Mouse (Mus musculus): ENCODE measurements around the gene Fam114a2.
"Not testable (repeated sequence)": the region's sequence is repeated elsewhere in the genome, so short reads cannot be mapped to it uniquely, and the experiment has no call there.

Gene Fam114a2

DNA sequence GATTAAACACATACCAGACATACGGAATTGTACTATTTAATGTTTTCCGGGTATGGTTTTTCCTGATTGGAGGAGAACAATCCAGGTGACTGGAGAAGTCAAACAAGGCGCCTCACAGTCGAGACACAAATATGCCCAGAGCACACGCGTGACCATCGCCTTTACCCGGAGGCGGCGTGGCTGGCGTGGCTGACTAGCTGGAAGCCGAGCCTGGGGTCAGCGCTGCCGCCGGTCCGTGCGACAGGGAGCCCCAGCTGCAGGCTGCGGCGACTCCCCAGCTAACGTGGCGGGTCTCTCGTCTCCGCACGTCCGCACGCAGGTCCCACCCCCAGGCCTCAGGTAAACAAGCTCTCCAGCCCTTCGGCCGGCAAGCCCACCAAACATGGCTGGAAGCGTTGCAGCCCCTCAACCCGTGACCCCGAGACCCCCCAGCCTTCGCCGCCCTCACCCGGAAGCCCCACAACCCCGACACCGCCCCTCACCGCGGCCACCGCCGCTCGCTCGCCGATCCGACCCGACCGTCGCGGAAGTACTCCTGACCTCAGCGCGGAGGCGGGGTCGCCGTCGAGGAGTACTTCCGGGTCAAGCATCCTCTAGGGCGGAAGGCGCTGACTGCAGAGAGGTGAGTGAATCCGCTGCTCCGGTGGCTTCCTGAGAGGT, at the start of gene Fam114a2, which contains the start of gene Mfap3:
Gene Fam114a2 (minus strand): TSS at position 527 of the 660 bp plus-strand sequence.
Gene Mfap3 (plus strand): TSS at position 574 of the 660 bp plus-strand sequence.
- peak; percentile 69 for DNase-seq (ENCODE audit: extremely low read depth, low read depth)

DNA sequence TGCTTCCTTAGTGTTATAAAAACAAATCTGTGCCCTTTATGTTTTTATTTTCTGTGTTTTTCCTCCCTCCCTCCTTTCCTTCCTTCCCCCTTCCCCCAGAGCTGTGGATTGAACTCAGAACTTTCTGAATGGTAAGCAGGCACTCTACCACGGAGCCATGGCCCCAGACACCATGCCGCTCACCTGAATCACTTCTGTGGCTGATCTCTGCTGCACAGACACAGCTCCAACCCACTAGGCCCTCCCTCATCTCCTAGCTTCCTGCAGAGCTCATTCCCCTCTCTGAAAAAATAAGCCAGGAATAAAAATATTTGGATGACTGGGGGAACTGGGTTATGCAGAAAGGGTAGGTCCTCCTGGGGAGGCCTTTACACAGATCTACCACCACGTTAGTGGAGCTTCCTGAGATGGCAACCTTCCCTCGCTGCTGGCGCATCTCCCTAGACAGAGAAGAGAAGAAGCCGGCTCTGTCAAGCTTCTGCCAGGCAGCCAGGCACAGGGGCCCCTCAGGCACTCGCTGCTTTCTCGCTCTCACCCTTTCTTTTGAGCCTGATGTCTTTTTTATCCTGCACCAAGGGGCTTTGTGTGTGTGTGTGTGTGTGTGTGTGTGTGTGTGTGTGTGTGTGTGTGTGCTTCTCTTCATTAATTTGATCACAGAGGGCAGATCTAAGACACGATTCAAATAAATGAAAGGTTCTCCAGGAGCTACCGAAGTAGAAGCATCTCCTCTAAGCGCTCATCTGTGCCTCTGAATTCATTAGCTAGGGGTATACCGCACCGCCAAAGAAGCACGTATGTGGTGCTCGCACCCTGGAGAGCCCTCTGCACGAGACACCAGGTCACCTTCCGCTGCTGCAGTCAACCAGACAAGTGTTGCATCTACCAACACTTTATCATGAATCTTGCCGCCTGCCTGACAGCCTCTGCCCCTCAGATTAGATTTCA, 47.9 kb upstream of the Fam114a2 start:
- no peak for DNase-seq (ENCODE audit: extremely low read depth, low read depth)

DNA sequence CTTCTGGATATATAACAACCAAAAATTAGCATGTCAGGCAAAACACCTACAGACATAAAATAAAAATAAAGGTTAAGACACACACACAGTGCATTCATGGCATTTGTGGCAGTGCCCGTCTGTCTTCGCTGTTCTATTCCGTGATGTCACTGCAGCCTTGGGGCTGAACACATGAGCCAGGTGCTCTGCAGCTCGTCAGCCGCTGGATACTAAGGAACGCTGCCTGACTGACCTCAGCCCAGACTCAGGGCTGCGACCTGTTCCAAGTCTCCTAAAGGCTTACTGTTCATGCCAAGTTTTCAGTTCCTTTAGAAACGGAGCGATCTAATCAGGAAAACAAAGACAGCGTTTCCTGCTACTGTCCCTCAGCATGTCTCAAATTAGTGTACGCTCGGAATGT, 46.1 kb upstream of the Fam114a2 start:
- no peak for DNase-seq (ENCODE audit: extremely low read depth, low read depth)

DNA sequence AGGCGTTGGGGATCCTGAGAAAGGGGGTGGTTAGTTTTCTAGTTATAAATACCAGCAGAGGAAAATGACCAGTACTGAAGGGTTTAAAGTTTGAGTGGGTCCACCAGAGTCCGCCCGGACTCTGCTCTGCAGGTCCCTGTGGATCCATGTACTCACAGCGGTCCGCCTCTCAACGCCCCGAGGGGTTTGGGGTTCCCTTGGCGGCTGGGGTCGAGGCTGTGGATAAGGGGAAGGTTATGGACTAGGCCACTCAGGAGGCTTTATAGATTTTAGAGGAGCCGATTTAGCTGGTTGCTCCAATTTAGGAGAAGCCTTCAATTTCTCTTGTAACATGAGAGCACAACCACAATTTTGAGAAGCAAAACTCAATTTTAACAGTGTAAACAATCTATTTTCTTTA, 39.5 kb upstream of the Fam114a2 start:
- DNase-seq (ENCODE audit: extremely low read depth, low read depth): not testable (repeated sequence)

GRCm38 (mm10) chr11:57553015-57553780, 34.8 kb upstream of the Fam114a2 start:
- DNase-seq (ENCODE audit: extremely low read depth, low read depth): no peak

DNA sequence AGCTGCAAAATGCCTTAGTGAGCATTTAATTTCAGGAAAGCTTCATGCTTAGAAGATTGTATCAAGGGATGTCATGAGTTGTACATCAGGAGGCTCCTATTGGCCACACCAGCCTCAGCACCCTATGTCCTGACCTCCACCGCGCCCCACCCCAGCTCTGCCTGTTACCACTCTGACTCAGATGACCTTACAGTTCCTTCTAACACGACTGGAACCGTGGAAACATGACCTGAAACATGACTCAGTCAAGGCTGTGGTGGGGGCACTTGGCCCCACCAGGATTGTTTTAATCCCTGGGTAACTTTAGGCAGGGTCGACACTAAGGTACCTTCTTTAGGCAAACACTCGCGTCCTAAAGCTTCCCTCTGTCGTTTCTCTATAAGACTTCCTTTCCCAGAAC, 32.6 kb upstream of the Fam114a2 start:
- DNase-seq (ENCODE audit: extremely low read depth, low read depth): no peak

- DNase-seq (ENCODE audit: extremely low read depth, low read depth): peak; percentile 14
These were observed 31.8 kb upstream of the Fam114a2 start for GRCm38 (mm10) chr11:57550230-57550629.

DNA sequence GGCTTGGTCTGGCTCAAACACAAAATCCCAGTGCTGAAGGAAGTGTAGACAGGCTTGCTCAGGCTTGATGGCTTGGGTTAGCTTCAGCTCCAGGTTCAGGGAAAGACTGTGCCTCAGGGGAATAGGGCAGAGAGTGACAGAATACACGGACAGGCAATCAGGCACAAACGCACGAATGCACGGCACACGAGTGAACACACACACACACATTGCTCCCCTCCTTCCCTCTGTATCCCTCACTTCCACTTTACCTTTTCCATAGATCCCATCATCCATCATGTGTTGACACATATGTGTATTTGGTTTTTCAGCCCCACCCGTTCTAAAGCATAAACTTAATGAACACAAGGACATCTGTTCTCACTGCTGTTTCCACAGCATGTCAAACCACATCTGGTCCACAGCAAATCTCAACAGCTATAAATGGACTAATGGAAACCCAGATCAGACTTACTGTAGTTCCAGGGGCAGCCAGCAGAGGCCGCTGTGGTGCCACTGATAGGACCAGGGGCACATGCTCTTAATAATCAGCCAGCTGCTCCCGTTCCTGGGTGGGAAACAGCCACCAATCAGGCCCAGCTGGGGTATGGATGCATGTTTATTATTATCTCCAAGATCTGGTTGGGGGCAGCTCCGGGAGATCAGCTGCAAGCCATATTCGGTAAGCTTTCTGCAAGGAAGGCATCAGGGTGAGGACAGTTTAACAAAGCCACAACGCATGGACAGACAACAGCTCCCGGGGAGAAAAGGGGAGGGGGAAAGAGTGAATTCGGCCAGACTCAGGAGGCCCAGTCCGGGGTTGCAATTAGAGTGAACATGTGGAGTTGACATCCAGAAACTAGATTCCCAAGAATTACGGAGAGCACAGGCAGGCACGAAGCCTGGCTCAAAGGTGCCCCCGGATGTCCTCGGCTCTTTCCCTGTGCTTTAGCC, 30.5 kb upstream of the Fam114a2 start:
- peak; percentile 23 for DNase-seq (ENCODE audit: extremely low read depth, low read depth)

- DNase-seq (ENCODE audit: extremely low read depth, low read depth): no peak
These were observed 22.3 kb upstream of the Fam114a2 start for GRCm38 (mm10) chr11:57540681-57541080.

DNA sequence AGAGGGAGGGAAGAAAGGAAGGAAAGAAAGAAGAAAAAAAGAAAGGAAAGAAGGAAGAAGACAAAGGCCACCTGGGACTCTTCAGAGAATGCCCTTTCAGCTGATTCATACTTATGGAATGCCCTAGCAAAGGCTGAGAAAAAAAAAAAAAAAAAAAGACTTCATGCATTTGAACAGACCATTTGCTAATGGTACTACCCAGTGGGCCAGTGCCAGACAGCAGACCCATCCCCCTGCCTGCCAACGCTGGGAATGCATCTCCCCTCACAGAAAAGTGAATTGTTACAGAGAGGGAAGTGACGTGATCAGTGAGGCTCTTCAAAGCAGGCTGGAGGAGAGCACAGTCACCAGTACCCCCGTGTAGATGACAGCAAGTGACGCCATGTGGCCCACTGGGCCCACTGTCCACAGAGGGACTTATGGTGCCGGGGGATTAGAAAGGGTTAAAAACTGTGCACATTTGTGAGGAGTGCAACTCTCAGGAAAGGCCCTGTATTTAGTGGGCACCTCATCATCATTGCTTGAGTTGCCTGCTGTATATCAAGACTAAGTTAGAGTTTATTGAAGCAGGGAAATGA, 21.5 kb upstream of the Fam114a2 start:
- DNase-seq (ENCODE audit: extremely low read depth, low read depth): no peak

DNA sequence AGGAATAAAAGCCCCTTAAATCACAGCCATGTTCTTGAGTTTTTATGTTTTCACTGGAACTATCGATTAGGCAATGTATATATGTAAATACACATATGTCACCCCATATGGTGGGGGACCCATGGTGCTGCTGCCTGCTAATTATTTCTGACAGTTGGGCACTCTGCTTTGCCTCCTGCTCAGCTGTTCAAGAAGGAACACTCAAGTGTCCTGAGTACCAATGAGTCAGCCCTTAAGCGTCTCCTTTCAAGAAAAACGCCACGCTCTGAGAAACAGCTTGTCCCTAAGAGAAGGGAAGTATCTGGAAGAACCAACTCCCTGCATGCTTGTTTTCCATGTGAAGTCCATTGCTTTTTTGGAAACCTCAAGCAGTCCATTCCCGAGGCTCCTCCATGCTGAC, 17.5 kb upstream of the Fam114a2 start:
- DNase-seq (ENCODE audit: extremely low read depth, low read depth): no peak

GRCm38 (mm10) chr11:57532306-57532705, 13.9 kb upstream of the Fam114a2 start:
- DNase-seq (ENCODE audit: extremely low read depth, low read depth): no peak

DNA sequence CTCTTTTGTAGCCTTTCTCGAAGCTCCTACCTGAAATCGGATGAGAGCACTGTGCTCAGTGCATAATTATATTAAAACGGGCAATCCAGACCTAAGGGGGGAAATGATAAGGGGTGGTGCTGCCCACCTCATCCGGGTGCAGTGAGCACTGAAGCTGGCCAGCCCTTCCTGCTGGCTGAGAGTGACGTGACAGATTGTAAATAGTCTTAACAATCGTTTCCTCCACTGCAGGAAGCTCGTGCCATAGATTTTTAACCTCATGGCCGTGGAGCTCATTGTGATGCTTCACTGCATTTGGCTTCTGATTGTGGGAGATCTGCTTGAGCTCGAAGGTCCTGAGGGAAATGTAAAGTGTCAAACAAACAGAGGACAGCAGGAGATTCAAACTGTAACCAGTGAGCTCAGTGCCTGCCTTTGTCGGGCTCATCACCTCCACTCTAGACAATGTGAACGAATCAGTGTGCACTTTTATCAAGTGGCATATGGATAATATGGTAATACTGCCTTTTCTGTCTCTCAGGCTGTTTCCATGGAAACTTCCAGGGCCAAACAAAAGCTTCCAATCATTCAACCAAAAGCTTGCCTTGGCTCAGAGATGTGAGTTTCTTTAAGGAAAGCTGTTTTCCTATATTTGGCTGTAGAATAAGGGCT, 13.0 kb upstream of the Fam114a2 start:
- DNase-seq (ENCODE audit: extremely low read depth, low read depth): no peak

- DNase-seq (ENCODE audit: extremely low read depth, low read depth): no peak
These were observed 10.7 kb upstream of the Fam114a2 start for GRCm38 (mm10) chr11:57529111-57529510.

DNA sequence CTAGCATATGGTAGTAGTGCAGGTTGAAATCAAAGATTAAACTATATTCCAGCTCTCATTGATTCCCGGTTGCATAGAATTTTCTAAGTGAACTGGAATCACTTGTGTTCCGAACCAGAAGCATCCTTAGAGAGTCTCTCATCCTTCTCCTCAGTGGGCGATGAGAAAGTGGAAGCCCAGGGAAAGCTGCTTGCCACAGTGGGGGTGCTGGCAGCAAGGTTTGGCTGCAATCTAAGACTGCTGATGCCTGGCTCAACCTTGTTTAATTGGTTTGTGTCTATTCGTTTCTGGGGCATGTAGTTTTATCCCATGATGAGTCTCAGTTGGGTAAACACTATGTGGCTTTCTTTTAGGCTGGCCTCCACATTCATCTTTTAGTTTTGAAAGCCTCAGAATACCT, 9.1 kb upstream of the Fam114a2 start:
- DNase-seq (ENCODE audit: extremely low read depth, low read depth): no peak

GRCm38 (mm10) chr11:57525900-57526299, 7.5 kb upstream of the Fam114a2 start:
- no peak for DNase-seq (ENCODE audit: extremely low read depth, low read depth)

DNA sequence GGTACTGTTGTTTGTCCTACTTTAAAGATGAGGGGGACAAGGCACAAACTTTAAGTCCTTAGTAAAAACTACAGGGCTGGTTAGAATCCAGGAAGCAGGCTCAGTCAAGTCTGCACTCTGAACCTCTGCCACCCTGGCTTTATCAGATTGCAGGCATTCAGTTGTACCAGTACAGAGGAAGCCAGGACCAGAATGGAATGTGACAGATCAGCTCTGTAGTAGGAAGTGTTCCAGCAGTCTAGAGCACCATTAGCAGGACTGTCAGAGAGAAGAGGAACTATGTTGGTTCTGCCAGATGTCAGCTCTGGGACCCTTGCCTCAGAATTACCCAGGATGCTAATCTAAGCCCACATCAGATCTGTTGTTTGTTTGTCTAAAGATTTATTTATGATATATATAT, 6.2 kb upstream of the Fam114a2 start:
- DNase-seq (ENCODE audit: extremely low read depth, low read depth): peak; percentile 31

- DNase-seq (ENCODE audit: extremely low read depth, low read depth): no peak
These were observed 5.0 kb upstream of the Fam114a2 start for GRCm38 (mm10) chr11:57523418-57523817.

DNA sequence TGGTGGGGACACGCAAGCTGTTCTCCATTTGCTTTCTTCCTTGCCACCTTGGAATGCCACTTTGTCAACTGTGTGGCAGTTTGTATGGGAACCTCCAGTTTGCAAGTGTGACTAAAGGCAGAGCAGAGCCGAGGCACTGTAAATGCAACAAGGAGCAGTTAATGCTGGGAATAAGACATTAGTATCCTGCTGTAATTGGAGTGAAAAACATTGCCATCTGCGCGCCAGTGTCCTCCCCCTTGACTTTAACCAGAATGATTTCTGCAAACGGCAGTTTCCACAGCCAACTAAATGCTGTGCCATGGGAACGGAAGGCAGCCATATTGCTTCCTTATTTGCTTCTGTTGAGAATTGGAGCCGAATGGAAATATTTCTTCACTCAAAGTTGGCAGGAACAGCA, 3.6 kb upstream of the Fam114a2 start:
- no peak for DNase-seq (ENCODE audit: extremely low read depth, low read depth)

- no peak for DNase-seq (ENCODE audit: extremely low read depth, low read depth)
These were observed 2.8 kb upstream of the Fam114a2 start for GRCm38 (mm10) chr11:57521206-57521605.

All from MEL-GATA-1-ER (cell line).